In genomic region chrX:103981806-103982205, GRCm38 (mm10) we compare ENCODE assay signal across 8 mouse cellular contexts. TPM values are rescaled to one million over a fixed set of nuclear protein-coding genes. Genes with fewer than 3 reads are reported as not detected.
DNase-seq lines count a peak whose midpoint lies in the region; ATAC-seq and TF ChIP-seq lines count a peak whose summit lies in the region.

No protein-coding gene starts in this region.

- no peaks in the 10 kb centered on the region for H3K9me3 ChIP-seq in neural tube, embryonic 11.5 days (ENCODE audit: control insufficient read depth, low read length)
- no peaks in the 10 kb centered on the region for H3K9me3 ChIP-seq in limb, embryonic 12.5 days
- no peaks in the 10 kb centered on the region for H3K9me3 ChIP-seq in stomach, embryonic 15.5 days

- H3K27me3 ChIP-seq in cerebellum, adult 2 months (ENCODE audit: control insufficient read depth, insufficient read depth, low read length), result no peaks in the 10 kb centered on the region
- H3K27me3 ChIP-seq in neural tube, embryonic 11.5 days (ENCODE audit: control insufficient read depth, insufficient read depth, low read length), result no peaks in the 10 kb centered on the region
- peaks cover 19% of the 10 kb centered on the region for H3K27me3 ChIP-seq in limb, embryonic 12.5 days
- H3K27me3 ChIP-seq in stomach, embryonic 15.5 days (replicated peaks), result no peaks in the 10 kb centered on the region; the same call in 1 of the 2 replicates

- no peaks in the 10 kb centered on the region for H3K36me3 ChIP-seq in neural tube, embryonic 11.5 days (ENCODE audit: control insufficient read depth, insufficient read depth, low read length)
- peaks cover 6% of the 10 kb centered on the region; the same call in 1 of the 2 replicates for H3K36me3 ChIP-seq in limb, embryonic 12.5 days
- no peaks in the 10 kb centered on the region for H3K36me3 ChIP-seq in stomach, embryonic 15.5 days

- H3K4me1 ChIP-seq in cerebellum, adult 2 months (ENCODE audit: control insufficient read depth, insufficient read depth, low read length), result no peaks in the 10 kb centered on the region
- no peaks in the 10 kb centered on the region for H3K4me1 ChIP-seq in neural tube, embryonic 11.5 days (ENCODE audit: control insufficient read depth, insufficient read depth, low read length)
- H3K4me1 ChIP-seq in limb, embryonic 12.5 days (replicated peaks), result no peaks in the 10 kb centered on the region
- H3K4me1 ChIP-seq in stomach, embryonic 15.5 days, result no peaks in the 10 kb centered on the region

- no peak for TF ChIP-seq CTCF in cerebellum, adult 2 months (IDR thresholded peaks at IDR 0.05; ENCODE audit: borderline replicate concordance, insufficient read depth, low read depth, low read length)

- H3K4me3 ChIP-seq in cerebellum, adult 2 months (replicated peaks; ENCODE audit: insufficient read depth, low read depth, low read length), result peak overlapping the region; percentile 84
- H3K4me3 ChIP-seq in neural tube, embryonic 11.5 days (ENCODE audit: low read depth, low read length), result no peak overlapping the region; the same call in 1 of the 2 replicates
- H3K4me3 ChIP-seq in limb, embryonic 12.5 days (replicated peaks), result no peak overlapping the region; the same call in 1 of the 2 replicates
- peak overlapping the region; percentile 24; the same call in 1 of the 2 replicates for H3K4me3 ChIP-seq in stomach, embryonic 15.5 days (replicated peaks)

- ATAC-seq in neural tube, embryonic 11.5 days (ENCODE audit: insufficient read depth, low FRiP score, low TSS enrichment), result no peak
- no peak for ATAC-seq in limb, embryonic 12.5 days (ENCODE audit: insufficient number of reproducible peaks, insufficient read depth, low FRiP score, low TSS enrichment, low read depth)
- no peak for ATAC-seq in stomach, embryonic 15.5 days (ENCODE audit: insufficient read depth, low FRiP score, low read depth)
- no peak for ATAC-seq in activated CD4-positive, CD25-positive, alpha-beta regulatory T cell, adult 4 months

- TF ChIP-seq POLR2A in cerebellum, adult 2 months (IDR thresholded peaks at IDR 0.05; ENCODE audit: borderline replicate concordance, insufficient read depth, low read length), result no peak

- no peak overlapping the region for H3K27ac ChIP-seq in cerebellum, adult 2 months (ENCODE audit: insufficient read depth, low read length)
- H3K27ac ChIP-seq in neural tube, embryonic 11.5 days (ENCODE audit: low read depth, low read length), result no peak overlapping the region
- peak overlapping the region; percentile 80; the same call in 1 of the 2 replicates for H3K27ac ChIP-seq in limb, embryonic 12.5 days
- peak overlapping the region; percentile 84; the same call in 1 of the 2 replicates for H3K27ac ChIP-seq in stomach, embryonic 15.5 days

- peak in 1 of 2 experiments; percentile 5 for DNase-seq in cerebellum, adult 2 months
- no peak for DNase-seq in cerebellum, adult 8-10 months
- DNase-seq in neural tube, embryonic 11.5 days (ENCODE audit: low spot score), result no peak
- no peak for DNase-seq in neural tube, embryonic 10.5 days (ENCODE audit: extremely low spot score, low spot score)
- no peak for DNase-seq in embryo, embryonic 10 days (ENCODE audit: low spot score)

- peak overlapping the region; percentile 34; the same call in 1 of the 2 replicates for H3K4me2 ChIP-seq in neural tube, embryonic 11.5 days (ENCODE audit: low read depth)
- peak overlapping the region; percentile 44 for H3K4me2 ChIP-seq in limb, embryonic 12.5 days
- H3K4me2 ChIP-seq in stomach, embryonic 15.5 days, result peak overlapping the region; percentile 40

- H3K9ac ChIP-seq in neural tube, embryonic 11.5 days (ENCODE audit: low read length), result no peak overlapping the region
- H3K9ac ChIP-seq in limb, embryonic 12.5 days (replicated peaks), result no peak overlapping the region
- no peak overlapping the region for H3K9ac ChIP-seq in stomach, embryonic 15.5 days

- 86% methylated on average over 10 of the region's 10 CpGs for WGBS in cerebellum, adult 2 months
- 76% methylated on average over 10 of the region's 10 CpGs for WGBS in neural tube, embryonic 11.5 days
- 81% methylated on average over 10 of the region's 10 CpGs for WGBS in limb, embryonic 12.5 days
- 75% methylated on average over 10 of the region's 10 CpGs for WGBS in stomach, embryonic 15.5 days

RNA-seq across cellular contexts. Expression of gene Rlim, which starts 0.7 kb away (rescaled TPM):
- 20.1 and 20.7 TPM in 2 replicates for polyA plus RNA-seq in cerebellum, adult 2 months (2012; rRNA removed)
- 45.9 and 46.4 TPM in 2 replicates for polyA plus RNA-seq in neural tube, embryonic 11.5 days (2014; fragmentation: Nextera tagmentation; extraction: Ambion mirVana)
- polyA plus RNA-seq in limb, embryonic 12.5 days (2016; fragmentation: Nextera tagmentation; extraction: Ambion mirVana), result 45.3 and 48.8 TPM in 2 replicates
- polyA plus RNA-seq in stomach, embryonic 15.5 days (2015; fragmentation: Nextera tagmentation; extraction: Ambion mirVana), result 30.6 and 34.3 TPM in 2 replicates
- polyA plus RNA-seq in activated CD4-positive, CD25-positive, alpha-beta regulatory T cell, adult 4 months (2017; shearing (Covaris generic)), result 10 to 100 TPM; 27.0 to 27.8 TPM

Comparison
In these comparisons a context has a peak if more than half of its experiments do, and no peak if none do; other contexts are left out.
1. H3K27ac ChIP-seq: peak in limb, embryonic 12.5 days (single experiment) and stomach, embryonic 15.5 days (single experiment); none in cerebellum, adult 2 months (single experiment) and neural tube, embryonic 11.5 days (single experiment).
2. H3K4me3 ChIP-seq: peak in cerebellum, adult 2 months (single experiment) and stomach, embryonic 15.5 days (single experiment); none in neural tube, embryonic 11.5 days (single experiment) and limb, embryonic 12.5 days (single experiment).
3. Peak in every context shown above with its lines, with median percentiles within 50 percentile points of each other: H3K4me2 ChIP-seq.